Mouse (Mus musculus) lung, postnatal 10 days (tissue): ENCODE data around the gene Shtn1.

ENCODE experiments used
- DNase-seq: peaks from one replicate; pipeline ENCODE4 v3.0.0; 2021

Shtn1 gene

GRCm38 (mm10) chr19:59075472-59076101 lies at the start of gene Shtn1:
Gene Shtn1, minus strand, starts transcription at chr19:59076100.
- DNase-seq = peak; percentile 67

DNA sequence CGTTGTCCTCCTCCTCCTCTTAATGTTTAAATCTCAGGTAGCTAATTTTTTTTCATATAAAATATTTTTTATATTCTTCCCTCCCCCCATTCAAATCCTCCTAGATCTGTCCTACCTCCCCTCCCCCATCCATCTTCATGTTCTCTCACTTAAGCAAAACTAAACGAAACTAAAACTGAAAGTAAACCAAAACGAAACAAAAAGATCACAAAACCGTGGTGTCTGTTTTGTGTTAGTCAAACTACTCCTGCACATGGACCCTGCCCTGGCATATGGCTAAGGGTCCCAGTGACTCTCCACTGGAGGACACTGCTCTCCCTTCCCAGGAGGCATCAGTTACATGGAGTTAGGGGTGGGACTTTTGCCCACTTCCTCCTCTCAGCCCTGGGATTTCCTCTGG lies 38.3 kb upstream of the Shtn1 start:
- no peak for DNase-seq

- no peak for DNase-seq
Measured at GRCm38 (mm10) chr19:59109937-59110336, 34.0 kb upstream of the Shtn1 start.

DNA sequence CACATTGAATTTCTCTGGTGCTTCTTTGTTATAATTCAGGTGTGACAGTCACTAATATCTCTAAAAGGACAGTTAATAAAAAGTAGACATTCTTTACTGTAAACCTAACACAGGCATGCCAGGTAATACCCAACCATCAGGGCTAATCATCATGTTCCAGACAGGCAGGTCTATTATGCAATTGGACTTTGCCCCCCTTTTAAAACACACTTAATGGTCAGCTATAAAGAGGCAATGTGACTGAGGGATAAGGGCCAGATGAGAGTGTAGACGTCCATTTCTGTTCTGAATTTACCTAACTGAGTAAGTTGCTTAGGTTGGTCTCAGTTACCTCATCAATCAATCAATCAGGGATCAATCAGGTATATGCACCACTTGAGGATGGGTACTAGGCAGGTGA lies 22.4 kb upstream of the Shtn1 start:
- no peak for DNase-seq

GRCm38 (mm10) chr19:59092295-59092694 lies 16.4 kb upstream of the Shtn1 start:
- DNase-seq = no peak

DNA sequence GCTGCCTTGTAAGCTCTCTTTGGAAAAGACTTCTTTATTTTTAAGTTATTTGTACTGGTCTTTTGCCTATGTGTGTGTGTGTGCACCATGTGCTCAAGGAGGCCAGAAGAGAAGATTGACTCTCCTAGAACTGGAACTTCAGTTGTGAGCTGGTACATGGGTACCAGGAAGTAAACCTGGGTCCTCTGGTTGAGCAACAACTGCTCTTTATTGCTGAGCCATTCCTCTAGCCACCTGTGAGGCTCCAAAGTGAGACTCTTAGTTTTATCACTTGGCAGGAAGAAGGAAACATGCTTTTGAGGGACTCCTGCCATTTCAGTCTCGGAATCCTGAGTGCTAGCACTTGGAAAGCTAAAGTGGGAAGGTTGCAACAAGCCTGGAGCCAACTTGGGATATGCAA lies 14.4 kb upstream of the Shtn1 start:
- DNase-seq = no peak

GRCm38 (mm10) chr19:59084296-59084695 lies 8.4 kb upstream of the Shtn1 start:
- no peak for DNase-seq

DNA sequence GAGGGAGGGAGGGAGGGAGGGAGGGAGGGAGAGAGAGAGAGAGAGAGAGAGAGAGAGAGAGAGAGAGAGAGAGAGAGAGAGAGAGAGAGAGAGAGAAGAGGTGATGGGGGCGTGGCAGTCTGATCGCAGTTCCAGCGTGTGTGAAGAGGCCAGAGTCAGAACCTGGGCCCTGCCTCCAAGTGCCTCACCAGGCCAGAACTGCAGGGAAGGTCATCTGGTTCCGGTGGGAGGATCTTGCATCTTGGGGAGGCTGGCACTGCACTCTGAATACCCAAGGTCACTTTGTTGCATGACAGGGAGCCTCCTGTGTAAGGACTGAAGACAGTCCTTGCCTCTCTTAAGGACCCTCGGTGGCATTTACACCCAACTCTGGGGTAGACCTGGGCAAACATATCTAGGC lies 231 bp upstream of the Shtn1 start:
- DNase-seq = peak; percentile 15

GRCm38 (mm10) chr19:59074841-59075471 lies 944 bp downstream of the Shtn1 start:
- peak; percentile 8 for DNase-seq

GRCm38 (mm10) chr19:59074381-59074780 lies 1.5 kb downstream of the Shtn1 start:
- DNase-seq = no peak

DNA sequence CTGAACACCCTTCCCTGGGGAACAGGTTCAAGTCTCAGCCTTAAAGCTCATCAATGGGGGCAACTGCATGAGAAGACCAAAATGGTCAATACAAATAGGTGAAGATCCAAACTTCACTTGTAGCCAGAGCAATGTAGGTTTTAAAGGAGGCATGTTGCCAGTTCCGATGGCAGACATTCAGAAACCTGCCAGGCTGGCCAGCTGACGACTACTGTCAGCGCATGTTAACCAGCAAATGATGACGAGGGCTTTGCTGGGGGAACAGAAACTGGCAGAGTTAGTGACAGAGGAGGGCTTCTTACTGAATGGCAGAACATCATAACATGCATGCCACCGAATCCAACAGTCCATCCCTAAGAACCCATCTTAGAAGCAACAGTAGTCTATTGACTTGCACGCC lies 2.9 kb downstream of the Shtn1 start:
- no peak for DNase-seq

DNA sequence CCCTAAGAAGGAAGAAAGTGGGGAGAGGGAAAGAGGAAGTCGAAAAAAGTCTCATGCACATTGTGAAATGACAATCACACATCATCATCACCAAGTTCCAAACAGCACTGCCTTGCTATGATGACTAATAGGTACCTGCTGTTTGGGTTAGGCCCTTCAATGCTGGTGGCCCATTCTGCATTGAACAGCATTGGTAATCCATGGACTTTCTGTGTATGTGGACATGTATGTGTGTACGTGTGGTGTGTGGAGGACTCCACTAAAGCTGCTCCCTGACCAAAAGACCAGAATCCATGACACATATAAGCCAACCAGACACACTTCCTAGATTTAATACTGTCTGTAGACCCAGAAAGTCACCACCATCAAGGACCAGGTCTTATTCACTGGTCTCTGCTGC lies 3.9 kb downstream of the Shtn1 start:
- DNase-seq = no peak

- no peak for DNase-seq
Measured at GRCm38 (mm10) chr19:59071396-59071795, 4.5 kb downstream of the Shtn1 start.

DNA sequence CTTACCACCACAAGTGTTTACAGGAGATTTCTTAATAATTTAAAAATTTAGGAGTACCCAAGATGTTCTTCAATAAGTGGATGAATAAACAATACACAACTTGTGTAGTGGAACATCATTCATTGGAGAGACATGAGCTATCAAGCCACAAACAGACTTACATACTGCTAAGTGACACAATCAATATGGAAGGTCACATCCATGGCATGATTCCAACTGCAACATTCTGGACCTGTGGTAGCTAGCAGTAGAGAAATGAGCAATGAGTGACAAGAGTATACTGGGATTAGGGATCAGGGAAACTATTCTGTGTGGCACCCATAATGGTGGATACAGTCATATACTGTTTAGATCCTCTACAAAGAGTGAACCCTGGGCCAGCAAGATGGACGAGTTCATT lies 8.2 kb downstream of the Shtn1 start:
- DNase-seq = no peak

DNA sequence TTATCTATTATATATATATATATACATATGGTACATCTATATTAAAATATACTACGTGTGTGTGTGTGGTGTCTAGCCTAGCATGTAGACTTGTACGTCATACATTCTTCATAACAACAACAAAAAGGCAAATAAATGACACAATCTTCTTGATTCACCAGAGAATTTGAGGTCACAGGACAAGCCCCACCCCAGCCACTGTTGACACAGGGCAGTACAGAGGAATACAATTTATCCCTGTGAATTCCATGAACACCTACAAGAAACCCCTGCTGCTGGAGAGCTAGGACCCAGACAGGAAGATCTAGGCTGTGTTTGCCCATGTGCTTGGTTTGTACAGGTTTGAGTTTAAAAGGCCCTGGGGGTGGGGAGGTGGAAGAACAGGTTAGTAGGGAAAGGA lies 9.2 kb downstream of the Shtn1 start:
- DNase-seq = peak; percentile 21

DNA sequence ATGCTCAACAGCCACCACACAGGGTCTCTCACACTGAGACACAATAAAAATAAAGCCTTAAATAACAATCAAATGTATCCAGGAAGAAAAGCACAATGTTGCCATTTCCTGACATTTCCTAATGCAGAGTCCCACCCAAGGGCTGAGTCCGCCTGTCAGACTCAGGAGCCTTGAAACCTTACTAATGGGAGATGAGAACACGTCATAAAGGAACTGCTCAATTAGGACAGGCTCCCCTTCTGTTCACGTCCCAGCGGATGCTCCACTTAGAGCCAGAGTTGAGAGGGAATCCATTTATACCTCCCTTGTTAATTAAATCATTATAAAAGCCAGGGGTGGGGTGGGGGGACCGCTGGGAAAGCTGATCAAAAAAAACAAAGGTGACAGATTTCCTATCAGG lies 9.8 kb downstream of the Shtn1 start:
- peak; percentile 22 for DNase-seq

GRCm38 (mm10) chr19:59064616-59065015 lies 11.3 kb downstream of the Shtn1 start:
- no peak for DNase-seq

DNA sequence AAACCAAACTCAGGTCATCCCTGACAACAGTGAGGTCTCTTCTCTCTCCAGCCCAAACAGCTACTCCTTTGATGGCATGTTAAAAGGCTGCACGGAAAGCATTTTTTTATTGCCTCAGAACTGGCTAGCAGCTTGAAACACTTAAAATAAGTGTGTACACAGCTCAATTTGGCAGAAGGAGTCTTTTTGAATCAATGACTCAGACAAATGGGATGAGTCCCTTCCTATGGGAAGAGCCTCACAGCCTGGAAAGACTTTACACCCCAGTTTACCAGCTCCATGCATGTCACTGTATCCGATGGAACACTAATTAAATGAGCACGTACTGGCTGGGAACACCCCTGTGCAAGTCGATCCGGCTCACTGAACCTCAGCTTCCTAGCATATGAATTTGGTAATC lies 12.3 kb downstream of the Shtn1 start:
- DNase-seq = no peak

DNA sequence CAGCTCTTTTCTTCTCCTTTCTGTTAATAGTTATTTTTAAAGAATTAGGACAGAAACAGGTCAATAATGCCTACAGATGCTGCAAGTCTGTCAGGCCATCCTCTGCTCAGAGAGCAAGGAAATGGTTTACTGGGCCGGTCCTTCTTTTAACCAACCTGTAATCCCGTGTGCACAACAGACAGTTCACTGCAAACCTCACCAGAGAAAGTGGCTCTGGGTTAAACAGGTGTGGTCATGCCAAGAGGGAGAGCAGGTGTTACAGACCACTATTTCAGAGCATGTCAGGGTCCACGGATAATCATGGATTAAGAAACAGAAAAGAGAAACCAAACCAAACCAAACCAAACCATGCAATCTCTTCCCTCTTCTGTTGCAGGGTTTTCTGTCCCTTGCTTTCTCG lies 17.8 kb downstream of the Shtn1 start:
- no peak for DNase-seq

DNA sequence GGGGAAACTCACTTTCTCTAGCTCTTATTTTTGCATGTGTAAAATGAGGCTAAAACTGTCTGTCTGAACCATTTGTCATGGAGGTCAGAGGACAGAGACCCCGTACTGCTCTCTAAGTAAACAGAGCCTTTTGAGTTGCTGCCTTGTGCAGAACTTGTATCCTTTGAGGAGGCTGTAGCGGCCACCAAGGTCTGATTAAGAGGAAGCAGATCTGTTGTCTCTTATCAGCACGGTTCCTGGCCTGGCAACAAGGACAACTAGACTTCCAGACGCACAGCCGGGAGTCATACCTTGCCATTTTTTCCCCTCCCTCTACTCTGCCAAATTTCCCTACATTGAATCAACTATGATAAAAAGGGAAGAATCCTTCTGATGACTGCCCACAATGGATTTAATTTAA lies 18.5 kb downstream of the Shtn1 start:
- DNase-seq = no peak

DNA sequence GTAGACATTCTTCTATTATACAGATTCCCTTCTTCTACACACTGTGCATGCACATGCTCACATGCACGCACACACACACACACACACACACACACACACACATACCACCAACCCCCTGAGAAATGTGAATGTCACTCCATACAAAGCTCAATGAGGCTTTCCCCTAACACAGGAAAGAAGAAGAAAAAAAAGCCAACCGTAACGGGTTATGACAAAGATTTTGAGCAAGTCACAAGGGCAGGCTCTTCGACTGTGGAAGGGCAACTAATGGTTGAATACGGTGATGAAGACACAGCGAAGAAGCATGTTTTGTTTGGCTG lies 21.3 kb downstream of the Shtn1 start:
- no peak for DNase-seq

- no peak for DNase-seq
Measured at GRCm38 (mm10) chr19:59053931-59054631, 21.8 kb downstream of the Shtn1 start.

DNA sequence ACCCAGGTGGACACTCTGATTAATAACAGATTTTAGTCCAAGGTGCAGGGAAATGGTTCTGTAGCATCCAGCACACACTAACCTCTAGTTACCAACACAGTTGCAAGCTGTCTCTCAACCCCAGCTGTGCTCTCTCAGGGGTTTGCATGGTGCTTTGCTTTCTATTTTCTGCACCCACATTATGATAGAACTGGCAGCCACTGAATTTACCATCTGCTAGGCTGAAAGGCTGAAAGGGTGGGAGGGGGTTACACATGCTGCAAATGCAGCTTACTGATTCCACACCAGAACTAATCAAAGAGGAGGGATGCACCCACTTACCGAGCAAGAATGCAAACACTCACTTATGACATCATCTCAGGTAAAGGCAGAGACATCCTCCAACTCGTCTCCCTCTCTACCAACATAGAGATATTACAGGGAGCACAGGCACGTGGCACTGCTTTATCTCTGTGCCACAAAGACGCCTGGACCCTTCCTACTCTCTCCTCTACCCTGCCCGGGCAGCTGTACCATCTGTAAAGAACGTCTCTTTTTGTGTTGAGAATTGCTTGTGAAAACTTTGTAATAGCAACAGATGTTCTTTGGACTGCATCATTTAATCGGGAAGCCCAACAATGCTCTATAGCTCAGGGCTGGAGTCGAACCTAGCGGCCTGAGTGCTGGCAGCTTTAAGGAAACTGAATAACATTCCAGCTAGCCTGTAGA lies 23.0 kb downstream of the Shtn1 start:
- DNase-seq = no peak

DNA sequence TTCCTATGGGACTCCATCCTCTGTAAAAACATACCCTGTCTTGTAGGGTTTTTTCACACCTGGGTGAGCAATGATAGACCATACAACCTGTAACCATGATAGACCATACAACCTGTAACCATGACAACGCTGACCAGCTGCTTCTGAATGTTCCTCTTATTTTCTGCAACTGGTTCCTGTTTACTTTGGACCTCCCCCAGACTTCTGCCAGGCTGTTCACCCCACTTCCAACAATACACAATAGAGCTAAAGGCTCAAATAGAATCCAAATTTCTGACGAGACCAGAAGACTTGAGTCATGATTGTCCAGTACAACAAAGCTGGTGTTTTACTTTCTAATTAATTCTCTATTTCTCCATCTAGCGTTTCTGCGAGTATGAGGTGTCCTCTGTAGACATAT lies 23.8 kb downstream of the Shtn1 start:
- no peak for DNase-seq
